Mouse (Mus musculus): ENCODE measurements around the gene Creld2. TPM values are rescaled to one million over a fixed set of nuclear protein-coding genes. Genes with fewer than 3 reads are reported as not detected.

Gene Creld2
- total and polyA plus RNA-seq, 3 experiments = 13.6 to 24.7 (median 23.6) TPM

GRCm38 (mm10) chr15:88839271-88839670 is 19.8 kb downstream of the Creld2 start:
- WGBS = 7% methylated on average over 9 of the region's 9 CpGs
- DNase-seq = peak; percentile 85 to 89
- Histone ChIP-seq H3K9ac (ENCODE audit: low read depth, low read length) (peak overlapping the region; percentile 30), H3K4me3 (peak overlapping the region; percentile 36), H3K79me2 (replicated peaks; ENCODE audit: control insufficient read depth, insufficient read depth, low read length) (no peaks in the 10 kb centered on the region), H3K27me3 (ENCODE audit: control insufficient read depth, insufficient read depth, low read length) (no peaks in the 10 kb centered on the region), H3K4me1 (ENCODE audit: control insufficient read depth, insufficient read depth, low read length) (peaks cover 17% of the 10 kb centered on the region), H3K36me3 (ENCODE audit: control insufficient read depth, insufficient read depth, low read length) (no peaks in the 10 kb centered on the region), H3K27ac (peak overlapping the region; percentile 97)
- intact Hi-C loops (cut with DNase I) = loop anchor here (1.0 kb wide), 1 partner anchor 24 kb away; no protein-coding TSS in a partner anchor
- TF ChIP-seq POLR2A (IDR thresholded peaks at IDR 0.05; ENCODE audit: insufficient read depth, low read depth, low read length) (peak; percentile 97), CTCF (IDR thresholded peaks at IDR 0.05) (no peak), EP300 (IDR thresholded peaks at IDR 0.05; ENCODE audit: insufficient read depth, low read depth, low read length) (peak; percentile 64)

GRCm38 (mm10) chr15:88840126-88840525 is 20.7 kb downstream of the Creld2 start:
- intact Hi-C loops (cut with DNase I) = loop anchor here (1.0 kb wide), 1 partner anchor 10 kb away; no protein-coding TSS in a partner anchor
- TF ChIP-seq POLR2A (IDR thresholded peaks at IDR 0.05; ENCODE audit: insufficient read depth, low read depth, low read length) = peak; percentile 59
- no peak for TF ChIP-seq CTCF (IDR thresholded peaks at IDR 0.05)
- peak; percentile 99 for TF ChIP-seq EP300 (IDR thresholded peaks at IDR 0.05; ENCODE audit: insufficient read depth, low read depth, low read length)
- peak; percentile 73 to 86 for DNase-seq
- Histone ChIP-seq H3K27ac (peak overlapping the region; percentile 97), H3K79me2 (replicated peaks; ENCODE audit: control insufficient read depth, insufficient read depth, low read length) (no peaks in the 10 kb centered on the region), H3K4me3 (0 out of 2 replicates have a peak overlapping the region, but pooled peaks have one; percentile 36), H3K4me1 (ENCODE audit: control insufficient read depth, insufficient read depth, low read length) (peaks cover 17% of the 10 kb centered on the region), H3K27me3 (ENCODE audit: control insufficient read depth, insufficient read depth, low read length) (no peaks in the 10 kb centered on the region), H3K9ac (ENCODE audit: low read depth, low read length) (peak overlapping the region; percentile 18), H3K36me3 (ENCODE audit: control insufficient read depth, insufficient read depth, low read length) (no peaks in the 10 kb centered on the region)
- 31% methylated on average over 10 of the region's 10 CpGs for WGBS

- Histone ChIP-seq H3K4me3 (no peak overlapping the region), H3K27ac (peak overlapping the region; percentile 53), H3K4me1 (ENCODE audit: control insufficient read depth, insufficient read depth, low read length) (peaks cover 17% of the 10 kb centered on the region), H3K36me3 (ENCODE audit: control insufficient read depth, insufficient read depth, low read length) (no peaks in the 10 kb centered on the region), H3K79me2 (replicated peaks; ENCODE audit: control insufficient read depth, insufficient read depth, low read length) (no peaks in the 10 kb centered on the region), H3K27me3 (ENCODE audit: control insufficient read depth, insufficient read depth, low read length) (no peaks in the 10 kb centered on the region), H3K9ac (ENCODE audit: low read depth, low read length) (no peak overlapping the region)
- intact Hi-C loops (cut with DNase I) = no loop called here
- TF ChIP-seq POLR2A (IDR thresholded peaks at IDR 0.05; ENCODE audit: insufficient read depth, low read depth, low read length) (no peak), EP300 (IDR thresholded peaks at IDR 0.05; ENCODE audit: insufficient read depth, low read depth, low read length) (no peak), CTCF (IDR thresholded peaks at IDR 0.05) (no peak)
- DNase-seq = peak in 1 of 2 experiments; percentile 19
- WGBS = 55% methylated on average over 2 of the region's 2 CpGs
Measured at GRCm38 (mm10) chr15:88841160-88841559, 21.7 kb downstream of the Creld2 start.

DNA sequence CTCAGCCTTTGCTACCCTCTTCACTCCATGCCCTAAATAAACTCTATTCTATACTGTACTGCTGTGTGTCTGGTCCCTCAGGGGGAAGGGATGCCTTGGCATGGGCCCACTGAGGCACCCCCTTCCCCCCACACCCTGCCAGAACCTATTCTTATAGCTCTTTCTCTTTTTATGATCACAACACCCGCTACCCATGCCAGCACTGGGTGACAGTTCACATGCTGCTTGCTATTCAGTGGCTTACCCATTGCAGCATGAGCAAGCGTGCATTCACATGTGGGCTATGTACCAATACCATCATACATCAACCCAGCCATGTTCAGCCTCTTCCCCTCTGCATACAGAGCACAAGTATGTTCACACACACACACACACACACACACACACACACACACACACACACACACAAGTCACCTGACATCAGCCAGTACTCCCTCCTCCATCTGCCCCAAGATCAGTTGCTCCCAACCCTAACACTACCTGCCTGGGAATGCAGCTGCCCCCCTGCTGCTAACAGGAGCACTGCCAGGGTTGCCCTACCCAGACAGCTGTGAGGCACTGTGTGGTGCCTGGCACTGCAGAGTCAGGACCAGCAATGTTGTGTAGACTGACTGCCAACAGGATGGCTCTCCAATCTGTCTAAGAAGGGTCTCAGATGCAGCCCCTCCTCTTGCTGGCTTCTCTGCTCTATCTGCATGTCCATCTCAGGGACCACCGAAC is 22.3 kb downstream of the Creld2 start:
- 94% methylated on average over 3 of the region's 3 CpGs for WGBS
- H3K27ac ChIP-seq = peak overlapping the region; percentile 17; the same call in 1 of the 2 replicates
- H3K4me3 ChIP-seq = no peak overlapping the region
- H3K27me3 ChIP-seq (ENCODE audit: control insufficient read depth, insufficient read depth, low read length) = no peaks in the 10 kb centered on the region
- intact Hi-C loops (cut with DNase I) = no loop called here
- H3K9ac ChIP-seq (ENCODE audit: low read depth, low read length) = no peak overlapping the region
- peaks cover 16% of the 10 kb centered on the region for H3K4me1 ChIP-seq (ENCODE audit: control insufficient read depth, insufficient read depth, low read length)
- TF ChIP-seq EP300 (IDR thresholded peaks at IDR 0.05; ENCODE audit: insufficient read depth, low read depth, low read length) (no peak), CTCF (IDR thresholded peaks at IDR 0.05) (no peak), POLR2A (IDR thresholded peaks at IDR 0.05; ENCODE audit: insufficient read depth, low read depth, low read length) (no peak)
- H3K36me3 ChIP-seq (ENCODE audit: control insufficient read depth, insufficient read depth, low read length) = no peaks in the 10 kb centered on the region
- H3K79me2 ChIP-seq (replicated peaks; ENCODE audit: control insufficient read depth, insufficient read depth, low read length) = no peaks in the 10 kb centered on the region
- no peak for DNase-seq

GRCm38 (mm10) chr15:88842300-88842673 is 22.8 kb downstream of the Creld2 start:
- TF ChIP-seq CTCF (IDR thresholded peaks at IDR 0.05) (no peak), POLR2A (IDR thresholded peaks at IDR 0.05; ENCODE audit: insufficient read depth, low read depth, low read length) (no peak), EP300 (IDR thresholded peaks at IDR 0.05; ENCODE audit: insufficient read depth, low read depth, low read length) (no peak)
- WGBS = 76% methylated on average over 3 of the region's 3 CpGs
- Histone ChIP-seq H3K36me3 (ENCODE audit: control insufficient read depth, insufficient read depth, low read length) (no peaks in the 10 kb centered on the region), H3K9ac (ENCODE audit: low read depth, low read length) (no peak overlapping the region), H3K4me1 (ENCODE audit: control insufficient read depth, insufficient read depth, low read length) (peaks cover 16% of the 10 kb centered on the region), H3K27ac (no peak overlapping the region), H3K4me3 (no peak overlapping the region), H3K27me3 (ENCODE audit: control insufficient read depth, insufficient read depth, low read length) (no peaks in the 10 kb centered on the region), H3K79me2 (replicated peaks; ENCODE audit: control insufficient read depth, insufficient read depth, low read length) (no peaks in the 10 kb centered on the region)
- no peak for DNase-seq
- intact Hi-C loops (cut with DNase I) = no loop called here

- H3K4me3 ChIP-seq = no peak overlapping the region
- H3K27ac ChIP-seq = no peak overlapping the region
- intact Hi-C loops (cut with DNase I) = no loop called here
- H3K9ac ChIP-seq (ENCODE audit: low read depth, low read length) = no peak overlapping the region
- H3K27me3 ChIP-seq (ENCODE audit: control insufficient read depth, insufficient read depth, low read length) = no peaks in the 10 kb centered on the region
- no peaks in the 10 kb centered on the region for H3K79me2 ChIP-seq (replicated peaks; ENCODE audit: control insufficient read depth, insufficient read depth, low read length)
- no peaks in the 10 kb centered on the region for H3K36me3 ChIP-seq (ENCODE audit: control insufficient read depth, insufficient read depth, low read length)
- no peak for DNase-seq
- TF ChIP-seq POLR2A (IDR thresholded peaks at IDR 0.05; ENCODE audit: insufficient read depth, low read depth, low read length) (no peak), EP300 (IDR thresholded peaks at IDR 0.05; ENCODE audit: insufficient read depth, low read depth, low read length) (no peak), CTCF (IDR thresholded peaks at IDR 0.05) (no peak)
- WGBS = 45% methylated on average over 8 of the region's 8 CpGs
- H3K4me1 ChIP-seq (ENCODE audit: control insufficient read depth, insufficient read depth, low read length) = peaks cover 15% of the 10 kb centered on the region
Measured at GRCm38 (mm10) chr15:88843486-88844097, 24.1 kb downstream of the Creld2 start.
